Mouse (Mus musculus) midbrain, postnatal 0 days (tissue): ENCODE measurements around the gene Cst9. TPM values are rescaled to one million over a fixed set of nuclear protein-coding genes. Genes with fewer than 3 reads are reported as not detected.

ENCODE experiments used
- ATAC-seq: fragments of 200-750 bp; cut with Nextera tagmentation; 2 replicates; pipeline ENCODE4 v1.8.0; 2017; ENCODE audit warnings: moderate number of reproducible peaks, mild to moderate bottlenecking, moderate TSS enrichment, moderate library complexity; ENCODE audit not compliant: low FRiP score
- DNase-seq: peaks from one replicate; pipeline ENCODE4 v3.0.0-alpha.2; 2015; ENCODE audit warnings: low spot score
- H3K27ac ChIP-seq: fragments of 300-500 bp; sonication (generic); 2 replicates; pipeline ENCODE4 v1.5.1; 2014; ENCODE audit warnings: low read depth, mild to moderate bottlenecking, low read length, mixed read lengths
- H3K27me3 ChIP-seq: fragments of 300-500 bp; sonication (generic); 2 replicates; pipeline ENCODE4 v1.6.1; 2014; ENCODE audit warnings: low read length, control low read depth, mixed read lengths; ENCODE audit not compliant: insufficient read depth
- H3K36me3 ChIP-seq: fragments of 300-500 bp; sonication (generic); 2 replicates; pipeline ENCODE4 v1.6.1; 2014; ENCODE audit warnings: low read length, control low read depth, mixed read lengths; ENCODE audit not compliant: insufficient read depth
- H3K4me1 ChIP-seq: fragments of 300-500 bp; sonication (generic); 2 replicates; pipeline ENCODE4 v1.6.1; 2014; ENCODE audit warnings: mild to moderate bottlenecking, control low read depth, antibody characterized with exemption, low read length, mixed read lengths; ENCODE audit not compliant: insufficient read depth
- H3K4me2 ChIP-seq: fragments of 300-500 bp; sonication (generic); 2 replicates; pipeline ENCODE4 v1.6.1; 2014; ENCODE audit warnings: low read depth, mild to moderate bottlenecking, low read length, mixed read lengths; ENCODE audit not compliant: poor library complexity, severe bottlenecking
- H3K4me3 ChIP-seq: fragments of 300-500 bp; sonication (generic); 2 replicates; pipeline ENCODE4 v1.5.1; 2014; ENCODE audit warnings: low read depth, mild to moderate bottlenecking, low read length, moderate library complexity
- H3K9ac ChIP-seq: fragments of 300-500 bp; sonication (generic); replicated peaks from 2 replicates; pipeline ENCODE4 v1.6.1; 2014; ENCODE audit warnings: mild to moderate bottlenecking, low read length, moderate library complexity, mixed read lengths; ENCODE audit not compliant: poor library complexity, severe bottlenecking
- H3K9me3 ChIP-seq: fragments of 300-500 bp; sonication (generic); 2 replicates; pipeline ENCODE4 v1.6.1; 2016; ENCODE audit warnings: low read length, control low read depth
- CTCF ChIP-seq: IDR thresholded peaks from 2 replicates; pipeline ENCODE4 v1.5.1; 2016; ENCODE audit warnings: antibody characterized with exemption, mild to moderate bottlenecking
- WGBS: fragments of 180-500 bp; shearing (Covaris S2); extraction: QIAGEN DNeasy Blood & Tissue Kit; methylation state at CpG from one replicate; pipeline ENCODE4 v1.1.7; 2014; 5-methylcytosine and 5-hydroxymethylcytosine counted together
- polyA plus RNA-seq: library from polyadenylated mRNA; unstranded; fragments of >200 nt; fragmentation: Nextera tagmentation; extraction: Ambion mirVana; gene quantifications from 2 replicates; pipeline ENCODE4 v1.2.1, GENCODE M21; 2015
- total RNA-seq: library from RNA; depleted of rRNA; stranded (reverse); fragments of >200 nt; gene quantifications from 2 replicates; pipeline ENCODE4 v1.2.3, GENCODE M21; 2014; rRNA removed

Gene Cst9
- total RNA-seq (not detected in 2 replicates), polyA plus RNA-seq (not detected in 2 replicates)

GRCm38 (mm10) chr2:148834912-148835311, at the start of gene Cst9:
Gene Cst9, plus strand, starts transcription at chr2:148835147.
- no peak for TF ChIP-seq CTCF
- no peaks in the 10 kb centered on the region for H3K4me1 ChIP-seq
- H3K27me3 ChIP-seq = no peaks in the 10 kb centered on the region
- H3K9me3 ChIP-seq = no peaks in the 10 kb centered on the region
- no peak within 1 kb of the TSS for H3K4me3 ChIP-seq
- H3K9ac ChIP-seq = no peak within 1 kb of the TSS
- ATAC-seq = no peak
- no peak for DNase-seq
- H3K4me2 ChIP-seq = no peak within 1 kb of the TSS
- 67% methylated on average over 4 of the region's 4 CpGs for WGBS
- H3K36me3 ChIP-seq = no peaks in the 10 kb centered on the region
- H3K27ac ChIP-seq = no peak within 1 kb of the TSS

GRCm38 (mm10) chr2:148789142-148789541, 45.8 kb upstream of the Cst9 start, which contains the start of gene Cst12:
Gene Cst12, plus strand, starts transcription at chr2:148789361.
- Histone ChIP-seq H3K36me3 (no peaks in the 10 kb centered on the region), H3K27me3 (no peaks in the 10 kb centered on the region), H3K9ac (no peak within 1 kb of the TSS), H3K27ac (no peak within 1 kb of the TSS), H3K9me3 (no peaks in the 10 kb centered on the region), H3K4me3 (no peak within 1 kb of the TSS), H3K4me2 (no peak within 1 kb of the TSS), H3K4me1 (no peaks in the 10 kb centered on the region)
- 92% methylated on average over 6 of the region's 6 CpGs for WGBS
- no peak for ATAC-seq
- no peak for TF ChIP-seq CTCF
- no peak for DNase-seq

- H3K27me3 ChIP-seq = no peaks in the 10 kb centered on the region
- H3K9me3 ChIP-seq = no peaks in the 10 kb centered on the region
- no peak for DNase-seq
- H3K4me1 ChIP-seq = no peaks in the 10 kb centered on the region
- no peak within 1 kb of the TSS for H3K4me2 ChIP-seq
- no peak within 1 kb of the TSS for H3K4me3 ChIP-seq
- no peaks in the 10 kb centered on the region for H3K36me3 ChIP-seq
- no peak for ATAC-seq
- no peak within 1 kb of the TSS for H3K27ac ChIP-seq
- 93% methylated on average over 1 of the region's 1 CpGs for WGBS
- H3K9ac ChIP-seq = no peak within 1 kb of the TSS
- TF ChIP-seq CTCF = no peak
Observed at GRCm38 (mm10) chr2:148798485-148798884, 36.5 kb upstream of the Cst9 start, which contains the start of gene Cst8. Gene Cst8, plus strand, starts transcription at chr2:148798785.

- no peaks in the 10 kb centered on the region for H3K4me1 ChIP-seq
- H3K4me2 ChIP-seq = no peak overlapping the region
- no peak overlapping the region for H3K9ac ChIP-seq
- ATAC-seq = no peak
- H3K9me3 ChIP-seq = no peaks in the 10 kb centered on the region
- H3K27ac ChIP-seq = no peak overlapping the region
- H3K36me3 ChIP-seq = no peaks in the 10 kb centered on the region
- no peaks in the 10 kb centered on the region for H3K27me3 ChIP-seq
- DNase-seq = no peak
- no peak overlapping the region for H3K4me3 ChIP-seq
- WGBS = 79% methylated on average over 3 of the region's 3 CpGs
- TF ChIP-seq CTCF = no peak
Observed at GRCm38 (mm10) chr2:148801491-148801921, 33.4 kb upstream of the Cst9 start.

GRCm38 (mm10) chr2:148806696-148807095, 28.3 kb upstream of the Cst9 start:
- TF ChIP-seq CTCF = no peak
- Histone ChIP-seq H3K4me3 (no peak overlapping the region), H3K27ac (no peak overlapping the region), H3K4me2 (no peak overlapping the region), H3K9ac (no peak overlapping the region), H3K4me1 (no peaks in the 10 kb centered on the region), H3K27me3 (no peaks in the 10 kb centered on the region), H3K36me3 (no peaks in the 10 kb centered on the region), H3K9me3 (no peaks in the 10 kb centered on the region)
- DNase-seq = no peak
- WGBS = 81% methylated on average over 6 of the region's 6 CpGs
- no peak for ATAC-seq

- Histone ChIP-seq H3K4me2 (no peak within 1 kb of the TSS), H3K27ac (no peak within 1 kb of the TSS), H3K9me3 (no peaks in the 10 kb centered on the region), H3K4me3 (no peak within 1 kb of the TSS), H3K27me3 (no peaks in the 10 kb centered on the region), H3K9ac (no peak within 1 kb of the TSS), H3K36me3 (no peaks in the 10 kb centered on the region), H3K4me1 (no peaks in the 10 kb centered on the region)
- DNase-seq (no peak), ATAC-seq (no peak)
- no peak for TF ChIP-seq CTCF
Observed at GRCm38 (mm10) chr2:148819909-148820308, 15.0 kb upstream of the Cst9 start, which contains the start of gene Cst13. Gene Cst13, plus strand, starts transcription at chr2:148820081.
